Mouse (Mus musculus) Patski (cell line): ENCODE results near the gene Tef. TPM values are rescaled to one million over a fixed set of nuclear protein-coding genes. Genes with fewer than 3 reads are reported as not detected.

Experiments
- ATAC-seq: fragments of 100-300 bp; one replicate; pipeline ENCODE4 v1.8.0; 2021
- CTCF ChIA-PET: fragments of 350-600 bp; sonication (Branson Sonifier 250); formaldehyde crosslinking; loops from one replicate; lab custom pipeline; 2022; ENCODE audit warnings: inconsistent platforms; lab: Charles Lee
- POLR2A ChIA-PET: fragments of 350-600 bp; sonication (Branson Sonifier 250); formaldehyde crosslinking; loops from one replicate; lab custom pipeline; 2022; ENCODE audit warnings: antibody characterized with exemption, inconsistent platforms; lab: Charles Lee
- DNase-seq: peaks from one replicate; pipeline ENCODE4 v3.0.0-alpha.2; 2011; ENCODE audit warnings: low read depth, low spot score
- H3K27me3 ChIP-seq: fragments of 371-371 bp; one replicate; pipeline ENCODE4 v1.5.1; 2021
- CTCF ChIP-seq: fragments of 100-300 bp; IDR thresholded peaks from one replicate; pipeline ENCODE4 v1.5.1; 2021
- in situ Hi-C: fragments of 300-500 bp; cut with MboI; formaldehyde crosslinking; loops from 3 replicates; pipeline ENCODE4 v1.11.1; 2018; ENCODE audit warnings: low pct_unique_long_range_greater_than_20kb, mixed read lengths
- polyA plus RNA-seq: library from polyadenylated mRNA; unstranded; gene quantifications from one replicate; pipeline ENCODE4 v1.2.3, GENCODE M21; 2021

Gene Tef
- polyA plus RNA-seq, 1 experiment from 2014 or later, result 61.5 TPM

DNA sequence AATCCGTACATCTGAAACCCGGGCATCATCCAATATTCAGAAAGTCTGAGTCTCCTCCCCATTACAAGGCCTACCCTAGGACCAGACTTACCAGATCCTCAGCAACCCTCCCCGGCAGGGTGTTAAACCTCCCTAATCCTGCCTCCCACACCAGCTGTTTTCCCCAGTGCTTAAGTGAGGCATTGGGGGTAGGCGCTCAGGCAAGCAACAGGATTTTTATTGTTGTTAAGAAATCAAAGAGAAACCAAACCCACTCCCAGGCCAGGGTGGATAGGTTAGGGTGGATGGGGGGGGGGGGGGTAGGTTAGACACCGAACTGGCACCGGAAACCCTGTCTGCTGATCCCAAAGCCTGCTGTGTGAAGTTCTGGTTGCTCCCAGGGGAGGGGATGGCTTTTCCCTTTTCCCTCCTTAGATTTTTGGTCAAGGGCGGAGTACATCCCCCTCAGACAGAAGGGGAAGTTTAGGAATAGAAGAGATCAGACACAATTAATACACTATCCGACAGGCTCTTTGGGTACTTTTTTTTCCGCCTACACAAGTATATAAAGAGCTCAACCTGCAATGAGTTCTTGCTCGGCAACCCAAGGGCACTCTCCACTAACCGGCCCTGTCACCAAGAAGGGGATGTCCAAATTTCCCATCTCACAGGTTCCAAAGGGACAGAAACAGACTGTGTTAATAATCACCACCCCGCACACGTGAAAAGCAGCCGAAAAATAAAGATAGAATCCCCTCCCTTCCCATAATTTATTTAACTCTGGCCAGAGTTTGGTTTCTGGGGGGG lies 54.9 kb downstream of the Tef start:
- H3K27me3 ChIP-seq, result no peaks in the 10 kb centered on the region
- no peak for TF ChIP-seq CTCF
- no peak for DNase-seq
- POLR2A ChIA-PET, result interaction anchor here (0.6 to 3.2 kb wide), 6 partner anchors 26 to 89 kb away, joined by 3 to 9 read pairs (median 4); no protein-coding TSS in a partner anchor
- no peak for ATAC-seq
- in situ Hi-C loops, result no loop called here
- CTCF ChIA-PET, result interaction anchor here (1.7 kb wide), 1 partner anchor 26 kb away, joined by 9 read pairs; no protein-coding TSS in a partner anchor

- no peak for TF ChIP-seq CTCF
- DNase-seq (no peak), ATAC-seq (no peak)
- in situ Hi-C loops, result no loop called here
- no peaks in the 10 kb centered on the region for H3K27me3 ChIP-seq
- ChIA-PET CTCF (interaction anchor here (1.7 kb wide), 1 partner anchor 26 kb away, joined by 9 read pairs; no protein-coding TSS in a partner anchor), POLR2A (interaction anchor here (0.8 to 3.2 kb wide), 7 partner anchors 13 to 102 kb away, joined by 3 to 9 read pairs (median 4); no protein-coding TSS in a partner anchor)
Measured at GRCm38 (mm10) chr15:81857724-81858116, 55.5 kb downstream of the Tef start.

- H3K27me3 ChIP-seq, result no peaks in the 10 kb centered on the region
- DNase-seq (peak; percentile 65), ATAC-seq (peak; percentile 3)
- in situ Hi-C loops, result no loop called here
- TF ChIP-seq CTCF, result no peak
- CTCF ChIA-PET, result interaction anchor here (1.7 kb wide), 1 partner anchor 27 kb away, joined by 9 read pairs; no protein-coding TSS in a partner anchor
- POLR2A ChIA-PET, result interaction anchor here (0.8 to 3.2 kb wide), 8 partner anchors 13 to 102 kb away, joined by 3 to 9 read pairs (median 4); no protein-coding TSS in a partner anchor
Measured at GRCm38 (mm10) chr15:81858138-81858516, 55.9 kb downstream of the Tef start.

DNA sequence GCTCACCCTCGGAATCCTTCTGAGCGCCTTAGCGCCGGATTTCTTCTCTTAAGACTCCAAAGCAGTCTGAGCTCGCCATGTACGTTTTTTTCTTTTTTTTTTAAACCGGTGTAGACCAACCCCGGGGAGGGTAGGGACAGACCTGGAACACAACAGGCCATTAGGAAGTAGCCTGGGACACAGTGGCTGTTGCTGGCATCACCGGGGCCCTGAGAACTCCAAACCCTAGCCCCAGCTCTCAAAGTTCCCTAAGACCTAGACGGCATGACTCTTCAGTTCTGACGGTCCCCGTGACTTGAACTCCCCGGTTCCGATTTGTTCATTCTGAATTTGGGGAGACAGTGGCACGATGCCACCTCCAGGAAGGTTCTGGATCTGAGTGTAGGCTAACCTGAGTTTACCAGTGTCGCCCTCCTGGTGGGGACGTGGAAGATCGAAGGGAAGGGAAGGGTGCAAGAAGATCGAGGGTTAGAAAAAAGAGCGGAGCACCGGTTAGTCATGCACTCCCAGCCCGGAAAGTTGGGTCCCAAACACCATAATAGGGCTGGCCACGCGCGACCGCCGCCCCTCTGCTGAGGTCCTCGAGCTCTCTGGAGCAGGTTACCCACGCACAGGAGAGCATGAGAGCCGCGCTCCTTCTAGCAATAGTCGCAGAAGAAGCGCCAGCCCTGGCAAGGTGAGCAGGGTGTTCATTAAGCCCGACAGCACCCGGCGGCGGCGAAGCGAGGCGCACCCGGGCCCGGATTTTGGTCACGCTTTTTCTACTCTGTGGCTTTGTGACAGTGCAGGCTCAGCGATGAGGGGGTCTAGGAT lies 56.5 kb downstream of the Tef start, which contains the start of gene Tob2:
TSS of gene Tob2 (minus strand) at position 280 of the 813 bp plus-strand sequence.
- POLR2A ChIA-PET, result interaction anchor here (0.9 to 3.2 kb wide), 6 partner anchors 14 to 103 kb away, joined by 3 to 9 read pairs (median 4); no protein-coding TSS in a partner anchor

DNA sequence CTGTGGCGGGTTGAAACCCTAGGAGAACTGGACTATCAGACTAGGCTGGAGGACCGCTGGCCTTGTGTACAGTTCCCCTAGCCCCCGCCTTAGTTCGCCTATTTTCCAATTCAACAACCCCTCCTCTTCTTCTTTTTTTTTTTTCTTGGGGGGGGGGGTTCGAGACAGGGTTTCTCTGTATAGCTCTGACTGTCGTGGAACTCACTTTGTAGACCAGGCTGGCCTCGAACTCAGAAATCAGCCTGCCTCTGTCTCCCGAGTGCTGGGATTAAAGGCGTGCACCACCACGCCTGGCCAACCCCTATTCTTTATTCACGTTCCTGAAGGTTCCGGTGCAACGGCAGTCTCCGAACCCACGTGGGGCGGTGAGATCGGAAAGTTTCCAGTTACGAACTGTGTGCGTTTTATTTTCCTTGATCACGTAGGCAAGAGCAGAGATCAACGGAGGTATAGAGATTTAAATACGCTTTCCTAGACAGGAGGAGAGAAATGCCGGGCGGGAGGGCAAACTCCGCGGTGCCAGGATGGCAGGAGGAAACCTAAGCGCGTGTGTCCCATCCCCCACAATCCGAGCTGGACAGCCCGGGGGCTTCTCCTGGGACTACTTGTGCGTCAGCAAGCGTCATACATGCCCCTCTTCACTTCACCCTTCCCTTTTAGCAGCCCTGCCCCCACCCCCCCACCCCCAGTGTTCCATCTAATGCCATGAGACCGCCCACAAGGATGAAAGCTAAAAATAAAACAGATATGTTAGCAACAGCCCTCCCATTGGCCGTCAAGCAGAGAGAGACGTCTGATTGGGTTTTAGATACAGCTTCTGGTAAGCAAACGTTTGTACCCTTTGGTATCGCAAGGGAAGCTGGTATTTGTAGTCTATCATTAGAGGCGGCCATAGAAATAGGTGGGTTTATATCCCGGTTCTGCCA lies 57.4 kb downstream of the Tef start:
- in situ Hi-C loops, result no loop called here
- ChIA-PET CTCF (interaction anchor here (1.1 to 1.4 kb wide), 4 partner anchors 9 to 26 kb away, joined by 3 to 4 read pairs (median 3); no protein-coding TSS in a partner anchor), POLR2A (interaction anchor here (0.6 to 3.2 kb wide), 6 partner anchors 12 to 275 kb away, joined by 3 to 9 read pairs (median 4); partner anchors contain the start of genes Aco2 and Phf5a)
- DNase-seq (peak; percentile 83), ATAC-seq (peak; percentile 33)
- H3K27me3 ChIP-seq, result no peaks in the 10 kb centered on the region
- no peak for TF ChIP-seq CTCF

More for the DNA sequence above, 56.5 kb downstream of the Tef start, which contains the start of gene Tob2:
- CTCF ChIA-PET, result interaction anchor here (1.3 to 1.7 kb wide), 3 partner anchors 19 to 27 kb away, joined by 3 to 9 read pairs (median 3); no protein-coding TSS in a partner anchor
- H3K27me3 ChIP-seq, result no peaks in the 10 kb centered on the region
- ATAC-seq, result peak; percentile 5
- no peak for TF ChIP-seq CTCF
- in situ Hi-C loops, result no loop called here
- DNase-seq, result no peak

GRCm38 (mm10) chr15:81860471-81861135 lies 58.4 kb downstream of the Tef start:
- no peaks in the 10 kb centered on the region for H3K27me3 ChIP-seq
- no peak for ATAC-seq
- POLR2A ChIA-PET, result interaction anchor here (2.4 kb wide), 1 partner anchor 11 kb away, joined by 8 read pairs; the partner anchor contains the start of genes Aco2 and Phf5a
- no peak for TF ChIP-seq CTCF
- CTCF ChIA-PET, result interaction anchor here (1.1 to 2.5 kb wide), 3 partner anchors 8 to 30 kb away, joined by 3 to 7 read pairs (median 4); no protein-coding TSS in a partner anchor
- DNase-seq, result no peak
- in situ Hi-C loops, result no loop called here

GRCm38 (mm10) chr15:81864238-81864637 lies 62.0 kb downstream of the Tef start:
- no peak for DNase-seq
- in situ Hi-C loops, result no loop called here
- no peak for TF ChIP-seq CTCF
- CTCF ChIA-PET, result no interaction called here
- ATAC-seq, result no peak
- POLR2A ChIA-PET, result no interaction called here
- H3K27me3 ChIP-seq, result no peaks in the 10 kb centered on the region

GRCm38 (mm10) chr15:81869985-81870384 lies 67.8 kb downstream of the Tef start:
- POLR2A ChIA-PET, result interaction anchor here (0.5 kb wide), 1 partner anchor 25 kb away, joined by 6 read pairs; no protein-coding TSS in a partner anchor
- CTCF ChIA-PET, result interaction anchor here (1.2 kb wide), 1 partner anchor 32 kb away, joined by 4 read pairs; no protein-coding TSS in a partner anchor
- DNase-seq (no peak), ATAC-seq (no peak)
- H3K27me3 ChIP-seq, result no peaks in the 10 kb centered on the region
- in situ Hi-C loops, result no loop called here
- TF ChIP-seq CTCF, result no peak
